Mouse (Mus musculus): Measurements from ENCODE around the gene Git1.

GRCm38 (mm10) chr11:77492911-77493332 lies 440 bp upstream of the Git1 start:
- no peak for TF ChIP-seq GATA1 (IDR thresholded peaks at IDR 0.05; ENCODE audit: low read length)
- no peak for TF ChIP-seq TAL1 (IDR thresholded peaks at IDR 0.05; ENCODE audit: low read length)

Data from erythroblast, embryonic 14.5 days (primary cell).